Mouse (Mus musculus) E14TG2a.4 (cell line): ENCODE results near the gene Sacm1l.

Experiments used
- H3K27me3 ChIP-seq: 2 replicates; pipeline ENCODE4 v1.6.1; 2014; ENCODE audit warnings: low read length, control low read depth; ENCODE audit not compliant: insufficient read depth
- H3K36me3 ChIP-seq: 2 replicates; pipeline ENCODE4 v1.6.1; 2014; ENCODE audit warnings: low read length, control low read depth; ENCODE audit not compliant: insufficient read depth
- H3K4me1 ChIP-seq: replicated peaks from 2 replicates; pipeline ENCODE4 v1.6.1; 2014; ENCODE audit warnings: low read depth, low read length, control low read depth
- H3K4me3 ChIP-seq: replicated peaks from 2 replicates; pipeline ENCODE4 v1.5.1; 2014; ENCODE audit warnings: mild to moderate bottlenecking, low read length
- H3K9me3 ChIP-seq: 2 replicates; pipeline ENCODE4 v1.6.1; 2014; ENCODE audit warnings: low read length, control low read depth
- CTCF ChIP-seq: conservative IDR thresholded peaks from 2 replicates; pipeline ENCODE4 v1.5.1; 2014; ENCODE audit warnings: low read length
- NANOG ChIP-seq: IDR thresholded peaks from 2 replicates; pipeline ENCODE4 v1.6.1; 2014; ENCODE audit warnings: borderline replicate concordance, low read length, mixed read lengths
- POU5F1 ChIP-seq: IDR thresholded peaks from 2 replicates; pipeline ENCODE4 v1.6.1; 2014; ENCODE audit warnings: low read length, borderline replicate concordance

The Sacm1l gene

GRCm38 (mm10) chr9:123505598-123505997 is 24.0 kb upstream of the Sacm1l start:
- H3K4me3 ChIP-seq = no peak overlapping the region
- H3K36me3 ChIP-seq = peaks cover 5% of the 10 kb centered on the region; the same call in 1 of the 2 replicates
- no peaks in the 10 kb centered on the region for H3K27me3 ChIP-seq
- H3K9me3 ChIP-seq = no peaks in the 10 kb centered on the region
- TF ChIP-seq CTCF = no peak
- TF ChIP-seq NANOG = no peak
- no peak for TF ChIP-seq POU5F1
- no peaks in the 10 kb centered on the region for H3K4me1 ChIP-seq

GRCm38 (mm10) chr9:123506270-123507146 is 23.1 kb upstream of the Sacm1l start:
- Histone ChIP-seq H3K36me3 (peaks cover 5% of the 10 kb centered on the region; the same call in 1 of the 2 replicates), H3K4me3 (no peak overlapping the region), H3K4me1 (no peaks in the 10 kb centered on the region), H3K27me3 (no peaks in the 10 kb centered on the region), H3K9me3 (no peaks in the 10 kb centered on the region)
- no peak for TF ChIP-seq POU5F1
- no peak for TF ChIP-seq NANOG
- TF ChIP-seq CTCF = no peak

- Histone ChIP-seq H3K27me3 (no peaks in the 10 kb centered on the region), H3K9me3 (no peaks in the 10 kb centered on the region), H3K4me1 (no peaks in the 10 kb centered on the region), H3K36me3 (peaks cover 5% of the 10 kb centered on the region; the same call in 1 of the 2 replicates), H3K4me3 (no peak overlapping the region)
- TF ChIP-seq POU5F1 = no peak
- no peak for TF ChIP-seq CTCF
- no peak for TF ChIP-seq NANOG
Observed at GRCm38 (mm10) chr9:123507380-123507779, 22.2 kb upstream of the Sacm1l start.

GRCm38 (mm10) chr9:123508986-123509385 is 20.6 kb upstream of the Sacm1l start:
- Histone ChIP-seq H3K4me3 (no peak overlapping the region), H3K9me3 (no peaks in the 10 kb centered on the region), H3K4me1 (no peaks in the 10 kb centered on the region), H3K27me3 (no peaks in the 10 kb centered on the region), H3K36me3 (no peaks in the 10 kb centered on the region)
- no peak for TF ChIP-seq POU5F1
- no peak for TF ChIP-seq CTCF
- TF ChIP-seq NANOG = no peak

- no peak for TF ChIP-seq CTCF
- TF ChIP-seq POU5F1 = no peak
- no peak for TF ChIP-seq NANOG
Observed at GRCm38 (mm10) chr9:123509638-123510604, 19.6 kb upstream of the Sacm1l start.

GRCm38 (mm10) chr9:123510926-123511325 is 18.6 kb upstream of the Sacm1l start:
- TF ChIP-seq CTCF (no peak), POU5F1 (no peak), NANOG (no peak)
- Histone ChIP-seq H3K4me3 (no peak overlapping the region), H3K36me3 (no peaks in the 10 kb centered on the region), H3K27me3 (no peaks in the 10 kb centered on the region), H3K9me3 (no peaks in the 10 kb centered on the region), H3K4me1 (no peaks in the 10 kb centered on the region)

More at GRCm38 (mm10) chr9:123509638-123510604, 19.6 kb upstream of the Sacm1l start:
- Histone ChIP-seq H3K9me3 (no peaks in the 10 kb centered on the region), H3K36me3 (no peaks in the 10 kb centered on the region), H3K4me1 (no peaks in the 10 kb centered on the region), H3K4me3 (no peak overlapping the region), H3K27me3 (no peaks in the 10 kb centered on the region)

- Histone ChIP-seq H3K4me3 (no peak overlapping the region), H3K4me1 (no peaks in the 10 kb centered on the region), H3K9me3 (no peaks in the 10 kb centered on the region), H3K27me3 (no peaks in the 10 kb centered on the region), H3K36me3 (peaks cover 11% of the 10 kb centered on the region)
- no peak for TF ChIP-seq POU5F1
- no peak for TF ChIP-seq NANOG
- no peak for TF ChIP-seq CTCF
Observed at GRCm38 (mm10) chr9:123512482-123512881, 17.1 kb upstream of the Sacm1l start.

GRCm38 (mm10) chr9:123515087-123515486 is 14.5 kb upstream of the Sacm1l start:
- Histone ChIP-seq H3K4me3 (no peak overlapping the region), H3K9me3 (no peaks in the 10 kb centered on the region), H3K36me3 (peaks cover 23% of the 10 kb centered on the region), H3K27me3 (no peaks in the 10 kb centered on the region), H3K4me1 (0 out of 2 replicates have a peak, but pooled peaks cover 3% of the 10 kb centered on the region)
- TF ChIP-seq POU5F1 (no peak), NANOG (no peak), CTCF (no peak)
